ENCODE assay signal across 9 mouse cellular contexts in the genomic region with DNA sequence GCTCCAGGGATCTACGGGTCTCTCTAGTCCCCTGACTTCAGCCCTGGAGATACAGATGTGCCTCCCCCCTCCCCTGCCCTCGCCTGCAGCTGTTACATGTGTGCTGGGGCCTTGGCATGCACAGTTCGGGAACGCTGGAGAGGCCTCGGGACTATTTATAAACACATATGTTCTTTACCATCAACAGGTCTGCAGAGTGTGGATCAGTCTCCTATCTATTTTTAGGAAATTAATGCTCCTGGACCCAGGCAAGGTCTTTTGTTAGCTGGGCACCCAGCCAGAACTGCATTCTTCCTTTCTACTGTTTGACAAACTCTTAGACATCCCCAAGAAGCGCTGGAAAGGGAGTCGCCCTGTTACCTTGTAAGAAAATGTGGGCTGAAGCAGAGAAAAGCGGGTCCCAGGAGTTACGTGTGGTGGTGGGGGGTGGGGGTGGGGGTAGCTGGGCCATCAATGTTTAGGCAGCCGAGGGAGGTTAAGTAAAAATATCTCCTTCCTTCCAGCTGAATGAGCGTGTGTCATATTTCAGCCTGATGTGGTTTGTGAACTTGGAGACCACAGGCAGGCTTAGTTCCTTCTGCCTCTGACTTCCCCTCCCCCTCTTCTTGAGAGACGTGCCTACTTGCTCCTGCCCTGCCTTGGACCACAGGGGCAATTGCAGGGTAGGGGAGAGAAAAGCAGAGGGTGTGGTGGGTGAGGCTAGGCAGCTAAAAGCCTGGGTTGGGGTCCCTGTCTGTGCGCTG. TPM values are rescaled to one million over a fixed set of nuclear protein-coding genes. Genes with fewer than 3 reads are reported as not detected.
DNase-seq lines count a peak whose midpoint lies in the region; ATAC-seq and TF ChIP-seq lines count a peak whose summit lies in the region.
"Had no signal": no experiment of that assay in that cellular context is flagged by ENCODE, and none has a peak within 500 bp of the region (broad histone marks: within the 10 kb centered on the region; RNA-seq: fewer than 3 reads in every experiment).

No protein-coding gene starts in this region.

- H3K27ac ChIP-seq in kidney, postnatal 0 days: 0 out of 2 replicates have a peak overlapping the region, but pooled peaks have one; percentile 2
- peak overlapping the region; percentile 87 for H3K27ac ChIP-seq in intestine, embryonic 15.5 days
- peak overlapping the region; percentile 72 for H3K27ac ChIP-seq in stomach, embryonic 16.5 days (ENCODE audit: low read length)
- H3K27ac ChIP-seq: heart, adult 2 months had no signal

- H3K4me3 ChIP-seq in kidney, postnatal 0 days (replicated peaks; ENCODE audit: low read depth, low read length): no peak overlapping the region
- peak overlapping the region; percentile 6; the same call in 1 of the 2 replicates for H3K4me3 ChIP-seq in intestine, embryonic 15.5 days (replicated peaks)
- no peak overlapping the region for H3K4me3 ChIP-seq in stomach, embryonic 16.5 days (replicated peaks; ENCODE audit: low read length)
- H3K4me3 ChIP-seq: heart, adult 2 months had no signal

- no peaks in the 10 kb centered on the region for H3K36me3 ChIP-seq in kidney, postnatal 0 days (ENCODE audit: insufficient read depth, low read length)
- H3K36me3 ChIP-seq in intestine, embryonic 15.5 days: no peaks in the 10 kb centered on the region
- no peaks in the 10 kb centered on the region for H3K36me3 ChIP-seq in stomach, embryonic 16.5 days (ENCODE audit: control insufficient read depth, insufficient read depth, low read length)

- peaks cover 14% of the 10 kb centered on the region for H3K4me1 ChIP-seq in kidney, postnatal 0 days (replicated peaks; ENCODE audit: insufficient read depth, low read length)
- H3K4me1 ChIP-seq in intestine, embryonic 15.5 days (replicated peaks): peaks cover 29% of the 10 kb centered on the region
- H3K4me1 ChIP-seq in stomach, embryonic 16.5 days (ENCODE audit: control insufficient read depth, insufficient read depth, low read length): peaks cover 31% of the 10 kb centered on the region

- peak; percentile 66 for DNase-seq in kidney, postnatal 0 days (ENCODE audit: low spot score)
- DNase-seq in kidney, postnatal 14 days: no peak
- DNase-seq in adrenal gland, postnatal 14 days: peak; percentile 54
- no peak for DNase-seq in MN1 (ENCODE audit: low spot score)
- DNase-seq in layer of hippocampus, adult 18-20 months (ENCODE audit: low spot score in 2 of 2): no peak
- no peak for DNase-seq in gastrocnemius, adult 18-20 months (ENCODE audit: low spot score)

- H3K9ac ChIP-seq in kidney, postnatal 0 days (ENCODE audit: low read depth, low read length): no peak overlapping the region
- no peak overlapping the region for H3K9ac ChIP-seq in intestine, embryonic 15.5 days
- H3K9ac ChIP-seq in stomach, embryonic 16.5 days (ENCODE audit: low read length): peak overlapping the region; percentile 9; the same call in 1 of the 2 replicates

- no peak for ATAC-seq in kidney, postnatal 0 days (replicated peaks; ENCODE audit: low FRiP score, low read depth)
- 0 out of 2 replicates have a peak, but pooled peaks have one; percentile 20 for ATAC-seq in intestine, embryonic 15.5 days
- ATAC-seq in stomach, embryonic 16.5 days (ENCODE audit: insufficient read depth, low FRiP score): peak; percentile 54

- TF ChIP-seq CTCF in kidney, postnatal 0 days (IDR thresholded peaks at IDR 0.05; ENCODE audit: low read depth): no peak

- no peaks in the 10 kb centered on the region for H3K27me3 ChIP-seq in kidney, postnatal 0 days (ENCODE audit: insufficient read depth, low read length)
- no peaks in the 10 kb centered on the region for H3K27me3 ChIP-seq in intestine, embryonic 15.5 days (replicated peaks)
- H3K27me3 ChIP-seq in stomach, embryonic 16.5 days (ENCODE audit: control insufficient read depth, insufficient read depth, low read length): no peaks in the 10 kb centered on the region

- peak overlapping the region; percentile 8 for H3K4me2 ChIP-seq in kidney, postnatal 0 days (ENCODE audit: low read length)
- H3K4me2 ChIP-seq in intestine, embryonic 15.5 days (replicated peaks): peak overlapping the region; percentile 34
- H3K4me2 ChIP-seq in stomach, embryonic 16.5 days (ENCODE audit: low read depth, low read length): peak overlapping the region; percentile 30

- H3K9me3 ChIP-seq in kidney, postnatal 0 days (replicated peaks; ENCODE audit: low read length): no peaks in the 10 kb centered on the region
- no peaks in the 10 kb centered on the region for H3K9me3 ChIP-seq in intestine, embryonic 15.5 days
- H3K9me3 ChIP-seq in stomach, embryonic 16.5 days (replicated peaks; ENCODE audit: control insufficient read depth, low read length): no peaks in the 10 kb centered on the region

- WGBS in kidney, postnatal 0 days: 21% methylated on average over 13 of the region's 13 CpGs
- 29% methylated on average over 13 of the region's 13 CpGs for WGBS in intestine, embryonic 15.5 days
- 23% methylated on average over 13 of the region's 13 CpGs for WGBS in stomach, embryonic 16.5 days

RNA-seq across cellular contexts. Expression of gene Gsn, which starts 3.3 kb away (rescaled TPM):
- 158 and 159 TPM in 2 replicates for polyA plus RNA-seq in kidney, postnatal 0 days (2015; fragmentation: Nextera tagmentation; extraction: Ambion mirVana)
- total RNA-seq in adrenal gland, postnatal 14 days (2021): 179 and 208 TPM in 2 replicates
- 167 and 170 TPM in 2 replicates for polyA plus RNA-seq in intestine, embryonic 15.5 days (2015; fragmentation: Nextera tagmentation; extraction: Ambion mirVana)
- 386 and 449 TPM in 2 replicates for polyA plus RNA-seq in stomach, embryonic 16.5 days (2015; fragmentation: Nextera tagmentation; extraction: Ambion mirVana)
- total RNA-seq in layer of hippocampus, adult 18-20 months (2021): 10 to 100 TPM; 45.0 to 49.4 TPM
- total RNA-seq in gastrocnemius, adult 18-20 months (2021): 100 to 1,000 TPM; 526 to 574 TPM

RNA-seq across cellular contexts. Expression of gene Rab14, which starts 58.6 kb away (rescaled TPM):
- polyA plus RNA-seq in kidney, postnatal 0 days (2015; fragmentation: Nextera tagmentation; extraction: Ambion mirVana): 429 and 454 TPM in 2 replicates
- 184 and 199 TPM in 2 replicates for total RNA-seq in adrenal gland, postnatal 14 days (2021)
- polyA plus RNA-seq in intestine, embryonic 15.5 days (2015; fragmentation: Nextera tagmentation; extraction: Ambion mirVana): 292 and 338 TPM in 2 replicates
- 292 and 332 TPM in 2 replicates for polyA plus RNA-seq in stomach, embryonic 16.5 days (2015; fragmentation: Nextera tagmentation; extraction: Ambion mirVana)
- total RNA-seq in layer of hippocampus, adult 18-20 months (2021): 100 to 1,000 TPM; 237 to 248 TPM
- 10 to 100 TPM; 77.0 to 84.0 TPM for total RNA-seq in gastrocnemius, adult 18-20 months (2021)

Comparison
In these comparisons a context has a peak if more than half of its experiments do, and no peak if none do; other contexts are left out.
1. DNase-seq: peak in kidney, postnatal 0 days (single experiment) and adrenal gland, postnatal 14 days (single experiment); none in kidney, postnatal 14 days (single experiment), MN1 (single experiment), layer of hippocampus, adult 18-20 months (0 of 2) and gastrocnemius, adult 18-20 months (single experiment).
2. H3K27ac ChIP-seq: peak in every context shown above with its lines; median percentile 87 in intestine, embryonic 15.5 days; 72 in stomach, embryonic 16.5 days; 2 in kidney, postnatal 0 days.
3. Peak in every context shown above with its lines, with median percentiles within 50 percentile points of each other: H3K4me2 ChIP-seq.